Mouse (Mus musculus) embryo, embryonic 11 days (tissue): ENCODE data around the gene Gpr183.

Experiments used
- DNase-seq: peaks from one replicate; pipeline ENCODE4 v3.0.0-alpha.2; 2015

Gpr183 gene

DNA sequence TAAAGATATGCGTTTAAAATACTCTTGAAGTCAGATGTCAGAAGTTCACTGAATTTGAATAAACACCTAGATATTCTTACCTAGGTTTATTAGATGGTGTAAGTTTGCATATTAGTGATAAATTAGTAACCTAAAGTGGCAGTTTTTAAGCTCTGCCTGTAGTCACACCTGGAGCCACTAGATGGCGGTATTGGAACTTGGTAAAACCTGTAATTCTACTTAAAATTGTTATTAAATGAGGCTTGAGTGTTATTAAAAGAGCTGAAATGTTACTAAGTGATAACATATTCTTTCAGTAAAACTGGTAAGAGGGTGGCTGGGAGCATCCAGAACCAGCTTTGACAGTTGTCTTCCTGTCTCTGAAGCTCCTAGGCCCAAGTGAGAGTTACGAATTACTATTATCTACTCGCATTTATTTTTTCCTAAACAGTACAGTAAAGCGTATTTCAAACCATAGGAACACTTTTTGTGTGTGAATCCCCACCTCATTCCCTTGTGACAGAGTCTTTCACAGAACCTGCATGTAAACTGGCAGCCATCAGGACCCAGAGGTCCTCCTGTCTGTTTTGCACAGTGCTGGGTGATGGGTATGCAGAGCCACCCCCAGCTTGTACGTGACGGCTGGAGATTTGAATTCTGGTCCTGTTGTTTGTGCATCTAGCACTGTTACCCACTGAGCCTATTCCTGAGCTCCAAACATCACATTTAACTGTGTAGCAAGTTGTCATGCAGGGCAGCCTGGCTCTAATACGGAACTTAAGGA is 36.4 kb downstream of the Gpr183 start:
- DNase-seq: peak; percentile 83

DNA sequence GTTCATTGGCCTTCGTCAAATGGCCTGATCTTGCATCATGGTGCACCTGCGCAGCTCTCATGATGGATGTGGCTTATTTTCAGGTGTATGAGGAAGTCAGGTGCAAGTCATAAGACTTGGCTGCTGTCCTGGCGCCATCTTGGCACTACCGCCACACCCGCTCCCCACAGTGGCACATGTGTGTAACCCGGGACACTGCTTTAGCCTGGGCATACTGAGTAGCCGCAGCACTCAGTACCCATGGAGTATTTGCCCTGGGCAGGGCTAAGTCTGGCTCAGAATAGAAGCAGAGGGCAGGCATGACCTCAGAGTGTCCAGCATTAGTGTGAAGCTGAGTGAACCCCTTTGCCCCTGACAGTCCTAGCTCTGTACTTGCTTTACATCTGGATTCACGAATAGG is 37.5 kb downstream of the Gpr183 start:
- no peak for DNase-seq

DNA sequence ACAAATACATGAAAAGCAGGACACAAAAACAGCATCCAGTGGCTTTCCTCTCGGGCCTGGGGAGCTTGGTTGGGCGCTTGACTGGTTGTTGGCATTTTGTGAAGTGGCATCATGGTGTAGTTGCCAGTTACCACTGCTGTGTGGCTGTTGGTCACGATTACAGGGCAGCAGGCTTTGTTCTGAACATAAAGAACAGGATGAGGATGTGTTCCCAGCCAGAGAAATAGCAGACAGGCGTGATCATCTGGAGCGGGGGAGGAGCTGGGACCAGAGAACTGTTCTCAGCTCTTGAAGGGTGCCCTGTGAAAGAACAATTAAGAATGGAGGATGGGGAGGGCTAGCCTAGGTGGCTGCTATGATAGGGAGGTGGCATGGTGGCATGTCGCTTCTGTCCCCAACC is 38.1 kb downstream of the Gpr183 start:
- DNase-seq: no peak

DNA sequence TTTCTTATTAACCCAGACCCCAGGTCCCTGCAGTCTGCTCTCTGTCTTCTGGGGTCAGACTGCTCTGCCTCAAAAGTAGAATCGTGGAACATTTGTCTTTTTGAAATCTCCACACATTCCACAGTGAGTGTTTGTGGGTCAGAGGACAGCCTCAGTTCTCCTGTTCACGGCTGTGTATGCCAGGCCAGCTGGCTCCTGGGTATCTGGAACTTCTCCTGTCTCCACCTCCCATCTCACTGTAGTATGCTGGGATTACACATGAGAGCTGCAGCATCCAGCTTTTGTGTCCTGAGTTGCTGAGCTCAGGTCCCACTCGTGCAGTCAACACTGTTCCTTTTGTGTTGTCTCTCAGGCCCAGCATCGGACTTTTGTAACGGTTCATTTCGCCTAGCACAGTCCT is 40.1 kb downstream of the Gpr183 start:
- no peak for DNase-seq

DNA sequence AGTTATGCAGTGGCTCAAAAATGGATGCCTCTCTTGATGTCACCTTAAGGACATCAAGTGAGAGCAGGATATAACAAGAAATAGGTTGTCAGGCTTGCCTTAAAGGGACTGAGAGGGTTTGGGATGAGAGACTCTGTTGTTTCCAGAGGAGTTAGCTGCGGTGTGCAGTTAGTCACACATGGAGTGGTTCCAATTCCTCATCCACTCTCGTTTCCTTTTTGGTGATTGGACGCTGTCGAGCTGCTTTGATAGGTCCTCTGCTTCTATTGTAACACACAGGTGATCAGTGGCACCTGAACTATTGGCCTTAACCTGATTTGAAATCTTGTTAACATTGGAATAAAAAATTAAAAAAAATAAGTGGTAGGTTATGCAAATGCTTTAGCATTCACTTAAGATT is 42.3 kb downstream of the Gpr183 start:
- no peak for DNase-seq

DNA sequence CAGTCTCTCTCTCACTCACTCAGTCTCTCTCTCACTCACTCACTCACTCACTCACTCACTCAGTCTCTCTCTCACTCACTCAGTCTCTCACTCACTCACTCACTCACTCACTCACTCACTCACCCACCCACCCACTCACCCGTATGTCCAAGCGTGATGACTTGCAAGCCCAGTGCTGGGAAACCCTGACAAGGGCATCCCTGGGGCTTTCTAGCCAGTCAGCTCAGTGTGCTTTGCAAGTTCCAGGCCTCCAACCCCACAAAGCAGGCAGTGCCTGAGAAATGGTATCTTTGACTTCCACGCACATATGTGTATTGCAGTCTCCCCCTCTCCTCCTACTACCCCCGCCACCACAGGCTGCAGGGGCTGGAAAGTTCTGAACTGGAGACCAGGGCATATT is 43.0 kb downstream of the Gpr183 start:
- DNase-seq: no peak

DNA sequence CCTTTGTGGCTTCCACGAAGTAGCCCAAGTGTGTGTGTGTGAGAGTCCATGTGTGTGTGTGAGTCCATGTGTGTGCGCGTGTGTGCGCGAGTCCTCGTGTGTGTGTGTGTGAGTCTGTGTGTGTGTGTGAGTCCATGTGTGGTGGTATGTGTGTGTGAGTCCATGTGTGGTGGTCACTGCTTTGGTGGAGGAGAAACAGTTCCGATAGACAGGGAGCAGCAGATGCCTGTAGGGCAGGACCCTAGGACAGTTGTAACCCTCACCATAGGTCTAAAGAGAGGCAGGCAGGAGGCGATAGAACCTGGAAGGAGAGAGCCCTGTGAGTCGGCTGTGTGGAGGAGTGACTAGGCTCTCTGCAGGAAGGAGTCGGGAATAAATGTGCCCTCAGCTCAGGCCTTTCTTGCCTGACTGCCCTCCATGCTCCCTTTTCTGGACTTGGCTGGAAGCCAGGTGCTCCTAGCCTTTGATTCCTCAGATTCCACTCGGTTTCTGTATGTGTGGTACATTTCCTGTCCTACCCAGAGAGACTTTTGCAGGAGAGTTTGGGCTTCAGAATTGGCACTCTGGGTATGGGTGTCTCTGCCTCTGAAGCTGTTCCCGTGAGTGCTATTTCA is 44.4 kb downstream of the Gpr183 start:
- no peak for DNase-seq

DNA sequence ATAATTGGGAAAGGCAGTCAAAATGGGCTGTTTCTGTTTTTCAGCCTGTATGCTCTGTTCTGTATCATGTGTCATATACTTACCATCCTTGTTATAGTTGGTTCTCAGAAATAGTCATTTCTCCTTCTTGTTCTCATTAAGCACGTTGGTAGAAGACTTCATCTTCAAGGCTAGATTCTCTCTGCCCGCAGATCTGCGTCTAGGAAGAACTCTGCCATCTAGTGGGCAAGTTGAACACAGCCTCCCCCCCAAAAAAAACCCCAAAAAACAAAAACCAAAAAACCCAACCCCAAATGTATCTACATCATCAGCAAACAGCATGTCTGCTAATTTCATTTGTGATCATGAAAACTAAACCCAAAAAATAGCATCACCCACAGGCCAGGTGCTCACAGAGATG is 45.2 kb downstream of the Gpr183 start:
- DNase-seq: peak; percentile 44

DNA sequence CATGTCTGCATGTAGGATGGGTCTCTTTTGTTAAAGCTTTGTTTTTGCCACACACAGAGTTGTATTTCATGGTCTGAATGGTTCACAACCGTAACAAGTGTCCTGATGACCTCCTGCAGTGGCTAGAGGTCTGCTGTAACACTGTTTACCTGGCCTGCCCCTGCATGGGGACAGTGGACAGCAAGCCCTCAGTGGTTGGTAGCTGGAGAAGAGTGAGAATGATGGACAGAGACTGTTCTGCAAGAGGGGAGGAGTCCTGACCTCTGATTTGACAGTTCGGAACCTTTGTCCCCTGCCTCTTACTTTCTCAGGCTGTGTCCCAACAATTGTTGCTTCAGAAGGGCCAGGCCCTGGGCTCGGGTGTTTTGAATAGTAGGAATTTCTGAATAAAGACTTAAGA is 46.7 kb downstream of the Gpr183 start:
- DNase-seq: no peak

DNA sequence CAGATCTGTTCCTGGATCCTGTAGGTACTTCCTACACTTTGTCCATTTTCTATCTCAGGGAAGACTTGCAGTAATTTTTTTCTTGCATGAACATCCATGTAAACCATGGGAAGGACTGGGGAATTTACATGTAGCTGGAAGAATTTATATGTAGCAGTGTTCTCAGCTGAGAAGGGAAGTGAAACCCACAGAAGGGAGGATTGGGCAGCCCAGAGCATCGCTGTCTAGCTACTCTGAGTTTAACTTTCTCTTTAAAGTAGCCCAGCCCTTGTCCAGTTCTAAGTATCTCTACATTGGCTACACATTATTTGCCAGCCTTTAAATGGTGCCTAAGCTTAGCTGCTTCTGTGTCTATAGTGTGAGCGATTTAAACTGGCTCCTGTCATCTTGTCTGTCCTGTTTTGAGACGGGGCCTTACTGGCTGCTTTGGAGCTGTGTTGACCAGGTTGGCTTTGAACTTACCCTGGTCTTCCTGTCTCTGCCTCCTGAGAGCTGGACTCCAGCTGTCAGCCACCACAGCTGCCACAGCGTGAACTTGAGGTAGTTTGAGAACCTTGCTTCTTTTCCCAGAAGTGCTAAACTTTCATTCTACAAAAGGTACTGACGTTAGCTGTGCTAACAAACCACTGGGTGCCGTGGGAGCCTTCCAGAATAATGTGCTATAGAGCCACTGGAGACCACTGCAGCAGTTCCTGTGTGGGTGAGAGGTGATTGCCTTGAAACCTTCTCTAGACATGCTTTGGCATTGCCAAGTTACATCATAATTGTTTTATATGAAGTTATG is 48.5 kb downstream of the Gpr183 start:
- no peak for DNase-seq

DNA sequence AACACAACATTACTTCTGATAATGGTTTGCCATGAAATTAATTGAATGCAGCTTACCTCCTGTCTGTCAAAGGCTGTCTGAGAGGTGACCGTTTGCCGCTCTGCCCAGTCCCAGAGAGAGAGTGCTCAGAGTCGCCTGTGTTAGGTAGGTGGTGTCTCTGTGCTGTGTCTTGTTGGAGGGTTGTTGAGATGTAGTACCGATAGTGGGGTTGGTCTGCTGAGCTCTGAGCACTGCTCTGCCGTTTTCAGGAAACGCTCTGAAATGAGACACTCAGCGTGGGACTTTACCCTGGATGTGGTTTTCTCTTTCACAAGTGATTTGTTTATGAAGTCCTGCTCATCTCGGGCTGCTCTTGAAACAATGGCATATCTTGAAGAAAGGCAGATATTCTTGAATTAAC is 49.4 kb downstream of the Gpr183 start, which contains the start of gene Gpr18:
Gene Gpr18 (minus strand): TSS at position 161 of the 400 bp plus-strand sequence.
- no peak for DNase-seq

DNA sequence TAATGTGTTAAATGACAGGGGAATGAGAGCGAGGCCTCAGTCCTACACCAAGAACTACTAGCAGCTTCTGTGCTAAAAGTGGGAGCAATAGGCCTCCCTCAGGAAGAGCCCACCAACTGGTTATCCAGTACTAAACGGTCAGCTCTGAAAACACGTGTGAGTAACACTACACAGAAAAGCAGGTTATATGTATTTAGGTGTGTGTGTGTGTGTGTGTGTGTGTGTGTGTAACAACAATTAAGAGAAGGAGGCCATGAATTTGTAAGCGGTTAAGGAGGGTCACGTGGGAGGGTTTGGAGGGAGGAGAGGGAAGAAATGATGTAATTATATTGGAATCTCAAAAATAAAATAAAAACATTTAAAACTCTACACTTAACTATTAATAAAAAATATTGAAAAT is 49.9 kb downstream of the Gpr183 start:
- DNase-seq: no peak

DNA sequence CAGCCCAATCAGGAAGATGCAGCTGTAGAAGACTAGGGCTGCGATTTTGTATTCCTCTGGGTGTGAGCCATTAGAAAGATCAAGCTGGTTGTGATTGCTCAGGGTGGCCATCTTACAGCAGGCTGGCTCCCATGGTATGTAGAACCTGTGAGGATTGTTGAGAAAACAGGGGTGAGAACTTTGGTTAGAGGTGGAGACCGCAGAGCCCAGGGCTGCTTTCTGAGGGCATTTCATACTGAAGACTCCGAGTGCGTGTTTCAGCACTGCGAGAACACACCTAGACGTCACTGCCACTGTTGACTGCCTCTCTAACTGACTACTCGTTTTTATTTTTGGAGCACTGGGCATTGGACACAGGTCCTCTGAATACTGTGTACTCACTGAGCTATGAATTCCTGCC is 52.5 kb downstream of the Gpr183 start:
- no peak for DNase-seq

DNA sequence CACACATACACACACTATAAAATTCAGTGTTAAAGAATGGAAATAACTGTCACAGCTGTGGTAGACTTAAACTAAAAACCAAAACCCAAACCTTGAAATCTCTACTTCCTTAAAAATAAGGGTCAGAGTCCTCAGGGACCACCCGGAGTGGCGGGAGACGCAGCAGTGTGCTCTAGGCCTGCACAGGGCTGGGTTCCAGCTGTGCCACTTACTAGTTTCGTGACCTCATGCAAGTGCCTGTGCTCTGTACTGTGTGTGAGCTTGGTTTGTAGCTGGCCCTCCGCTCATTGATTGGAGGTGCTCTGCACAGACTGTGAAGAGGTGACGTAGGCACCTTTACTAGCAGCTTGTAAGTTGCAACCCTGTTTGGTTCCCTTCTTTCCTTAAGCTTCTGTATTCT is 55.1 kb downstream of the Gpr183 start:
- no peak for DNase-seq

DNA sequence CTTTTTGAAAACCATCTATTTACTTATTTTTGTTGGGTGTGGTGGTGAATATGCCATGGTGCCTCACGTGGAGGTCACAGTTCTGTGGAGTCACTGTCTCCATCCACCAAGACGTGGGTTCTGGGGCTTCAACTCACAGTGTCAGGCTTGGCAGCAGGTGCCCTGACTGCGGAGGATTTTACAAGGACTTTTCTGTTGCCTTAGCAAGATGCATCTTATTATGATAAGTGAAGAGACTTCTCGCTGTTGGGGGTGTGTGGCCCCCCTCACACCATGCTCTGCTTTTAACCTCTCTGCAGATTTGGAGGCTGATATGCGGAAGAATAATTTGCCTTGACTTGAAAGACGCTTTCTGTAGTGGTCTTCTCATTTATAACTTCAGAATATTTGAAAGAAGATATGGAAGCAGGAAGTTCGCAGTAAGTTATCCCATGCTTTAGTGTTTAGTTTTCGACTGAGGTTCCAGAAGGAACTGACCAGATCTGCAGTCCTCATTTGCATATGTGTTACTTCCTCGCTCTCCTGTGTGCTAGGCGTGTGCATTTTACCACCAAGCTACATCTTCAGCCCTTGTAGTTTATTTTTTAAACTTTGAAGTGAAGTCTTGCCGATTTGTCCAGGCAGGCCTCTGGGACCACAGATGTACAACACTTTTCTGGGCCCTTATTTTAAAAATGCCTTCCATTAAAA is 57.9 kb downstream of the Gpr183 start:
- no peak for DNase-seq

DNA sequence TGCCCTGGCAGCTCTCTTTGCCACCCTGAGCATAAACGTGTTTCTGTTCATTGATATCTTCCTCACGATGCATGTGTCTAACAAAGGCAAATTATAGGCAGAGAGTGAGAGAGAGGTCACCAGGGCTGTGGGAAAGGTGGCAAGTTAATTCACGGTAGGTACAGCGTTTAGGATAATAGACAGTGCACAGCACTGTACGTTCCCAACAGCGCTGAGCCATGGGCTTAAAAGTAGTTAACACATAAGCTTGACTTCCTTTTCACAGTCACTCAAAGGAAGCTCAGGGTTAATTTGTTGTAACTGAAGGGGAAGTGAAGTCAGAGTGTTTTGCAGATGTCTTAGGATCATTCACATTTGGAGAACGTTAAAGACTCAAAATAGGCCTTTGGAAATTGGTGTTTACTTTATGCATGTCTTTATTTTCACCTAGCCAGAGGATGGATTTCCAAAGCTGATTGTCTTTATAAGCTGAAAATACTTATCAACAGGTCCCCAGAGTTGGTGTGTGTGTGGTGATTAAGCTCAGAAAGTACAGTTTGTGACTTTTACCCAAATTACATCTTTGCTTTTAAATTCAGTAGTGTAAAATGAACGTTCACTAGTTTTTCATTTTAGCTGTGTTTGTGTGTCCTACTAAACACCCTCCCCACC is 58.5 kb downstream of the Gpr183 start:
- DNase-seq: no peak

DNA sequence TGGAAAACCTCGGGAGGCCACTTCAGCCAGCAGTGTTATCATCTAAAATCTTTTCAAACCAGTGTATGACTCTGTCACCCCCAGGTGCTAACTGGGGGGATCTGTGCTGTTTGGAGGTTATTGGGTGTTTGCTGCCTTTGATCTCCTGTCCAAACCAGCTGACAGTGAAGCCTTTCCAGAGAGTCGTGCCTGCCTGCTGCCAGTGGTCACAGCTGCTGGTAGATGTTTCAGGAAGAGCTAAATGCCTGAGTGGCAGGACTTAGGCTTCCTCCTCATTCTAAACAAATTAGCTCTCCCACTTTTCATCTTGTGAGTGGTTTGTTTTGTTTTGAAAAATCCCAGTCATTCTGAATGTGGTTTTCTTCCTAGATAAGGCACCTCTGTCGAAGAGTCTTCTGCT is 60.2 kb downstream of the Gpr183 start:
- DNase-seq: no peak

DNA sequence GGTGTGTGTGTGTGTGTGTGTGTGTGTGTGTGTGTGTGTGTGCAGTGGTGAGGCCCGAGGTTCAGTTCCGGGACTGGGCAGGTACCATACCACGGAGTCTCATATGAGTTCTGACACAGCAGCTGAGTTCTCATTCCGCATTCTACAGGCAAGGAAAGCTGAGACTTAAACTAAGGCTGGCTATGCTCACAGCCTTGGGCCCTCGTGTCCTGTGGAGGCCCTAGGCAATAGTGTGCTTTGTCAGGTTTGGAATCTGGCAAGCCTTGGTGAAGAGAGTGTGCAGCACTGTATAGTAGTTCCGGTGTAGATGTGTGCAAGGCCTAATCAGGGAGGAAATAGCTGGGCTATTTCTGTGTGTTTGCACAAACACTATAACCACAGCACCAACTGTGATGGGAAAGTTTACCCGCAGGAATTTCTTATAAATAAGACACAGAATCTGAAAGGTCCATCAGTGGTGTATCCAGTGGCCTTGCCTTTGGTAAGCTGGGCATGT is 61.6 kb downstream of the Gpr183 start:
- DNase-seq: no peak
